31 mouse cellular contexts compared by ENCODE assay signal in genomic region chr5:66517503-66517902, GRCm38 (mm10).
DNase-seq lines count a peak whose midpoint lies in the region; ATAC-seq and TF ChIP-seq lines count a peak whose summit lies in the region.
"Had no signal": no experiment of that assay in that cellular context is flagged by ENCODE, and none has a peak within 500 bp of the region (broad histone marks: within the 10 kb centered on the region; RNA-seq: fewer than 3 reads in every experiment).

No protein-coding gene starts in this region.

- H3K36me3 ChIP-seq in embryonic facial prominence, embryonic 13.5 days, result no peaks in the 10 kb centered on the region
- H3K36me3 ChIP-seq in embryonic facial prominence, embryonic 14.5 days (ENCODE audit: control insufficient read depth, insufficient read depth, low read length), result no peaks in the 10 kb centered on the region
- no peaks in the 10 kb centered on the region for H3K36me3 ChIP-seq in limb, embryonic 14.5 days (ENCODE audit: control insufficient read depth, insufficient read depth, low read length)
- H3K36me3 ChIP-seq: embryonic facial prominence, embryonic 15.5 days; hindbrain, embryonic 13.5 days; liver, embryonic 12.5 days had no signal

- H3K9ac ChIP-seq in embryonic facial prominence, embryonic 13.5 days, result no peak overlapping the region
- H3K9ac ChIP-seq in embryonic facial prominence, embryonic 14.5 days (ENCODE audit: low read depth, low read length), result no peak overlapping the region
- H3K9ac ChIP-seq in limb, embryonic 14.5 days (ENCODE audit: low read depth, low read length, severe bottlenecking), result no peak overlapping the region
- H3K9ac ChIP-seq: embryonic facial prominence, embryonic 15.5 days; hindbrain, embryonic 13.5 days; liver, embryonic 12.5 days had no signal

- no peak for TF ChIP-seq POLR2A in limb, embryonic 14.5 days (IDR thresholded peaks at IDR 0.05; ENCODE audit: borderline replicate concordance, extremely low read depth, insufficient read depth, insufficient read length)

- ATAC-seq in embryonic facial prominence, embryonic 13.5 days (ENCODE audit: insufficient number of reproducible peaks, insufficient read depth, low FRiP score, low TSS enrichment, low read depth), result no peak
- ATAC-seq in embryonic facial prominence, embryonic 14.5 days (ENCODE audit: low read depth), result no peak; the same call in 1 of the 2 replicates
- 0 out of 2 replicates have a peak, but pooled peaks have one; percentile 23 for ATAC-seq in limb, embryonic 14.5 days (ENCODE audit: low FRiP score, low read depth)
- ATAC-seq: activated CD4-positive, CD25-positive, alpha-beta regulatory T cell, adult 4 months; forebrain, embryonic 14.5 days; intestine, embryonic 16.5 days; liver, embryonic 12.5 days had no signal

- H3K27ac ChIP-seq in embryonic facial prominence, embryonic 13.5 days, result peak overlapping the region; percentile 58
- peak overlapping the region; percentile 40 for H3K27ac ChIP-seq in embryonic facial prominence, embryonic 14.5 days (replicated peaks; ENCODE audit: low read depth, low read length)
- peak overlapping the region; percentile 58 for H3K27ac ChIP-seq in limb, embryonic 14.5 days (replicated peaks; ENCODE audit: low read depth, low read length)
- H3K27ac ChIP-seq: embryonic facial prominence, embryonic 15.5 days; hindbrain, embryonic 13.5 days; kidney, postnatal 0 days; liver, embryonic 12.5 days; stomach, postnatal 0 days had no signal

- DNase-seq in gastrocnemius, postnatal 14 days, result peak; percentile 24
- no peak for DNase-seq in gastrocnemius, postnatal 4 days (ENCODE audit: low spot score in 2 of 2)
- peak; percentile 61 for DNase-seq in embryonic facial prominence, embryonic 14.5 days (ENCODE audit: low spot score)
- peak; percentile 51 for DNase-seq in limb, embryonic 14.5 days (ENCODE audit: low spot score)
- DNase-seq in right cerebral cortex, adult 18-20 months, result no peak
- no peak for DNase-seq in adrenal gland, postnatal 14 days
- DNase-seq: adrenal gland, adult 2 months; cerebellum, adult 8-10 months; cerebellum, postnatal 25 days; heart, postnatal 4 days; kidney, adult 8-10 months; kidney, postnatal 4 days; layer of hippocampus, postnatal 36 days; left cerebral cortex, postnatal 4 days; lung, adult 18-20 months; lung, postnatal 10 days; midbrain, embryonic 14.5 days; right cerebral cortex, postnatal 14 days; spleen, adult 18-20 months; thymus, adult 18-20 months; thymus, postnatal 25 days had no signal

- no peak overlapping the region for H3K4me2 ChIP-seq in embryonic facial prominence, embryonic 13.5 days
- no peak overlapping the region for H3K4me2 ChIP-seq in embryonic facial prominence, embryonic 14.5 days (ENCODE audit: low read depth, low read length)
- H3K4me2 ChIP-seq in limb, embryonic 14.5 days (replicated peaks; ENCODE audit: low read depth, low read length, severe bottlenecking), result no peak overlapping the region
- H3K4me2 ChIP-seq: embryonic facial prominence, embryonic 15.5 days; hindbrain, embryonic 13.5 days; liver, embryonic 12.5 days had no signal

- no peak overlapping the region for H3K4me3 ChIP-seq in embryonic facial prominence, embryonic 13.5 days
- H3K4me3 ChIP-seq in embryonic facial prominence, embryonic 14.5 days (ENCODE audit: low read depth, low read length), result no peak overlapping the region
- no peak overlapping the region for H3K4me3 ChIP-seq in limb, embryonic 14.5 days (replicated peaks; ENCODE audit: low read length)
- H3K4me3 ChIP-seq: embryonic facial prominence, embryonic 15.5 days; hindbrain, embryonic 13.5 days; liver, embryonic 12.5 days had no signal

- WGBS in embryonic facial prominence, embryonic 13.5 days, result 55% methylated on average over 6 of the region's 6 CpGs
- WGBS in embryonic facial prominence, embryonic 14.5 days, result 52% methylated on average over 6 of the region's 6 CpGs
- WGBS in limb, embryonic 14.5 days, result 42% methylated on average over 6 of the region's 6 CpGs

- H3K9me3 ChIP-seq in embryonic facial prominence, embryonic 13.5 days, result no peaks in the 10 kb centered on the region
- H3K9me3 ChIP-seq in embryonic facial prominence, embryonic 14.5 days (ENCODE audit: control insufficient read depth, low read length), result no peaks in the 10 kb centered on the region
- H3K9me3 ChIP-seq in limb, embryonic 14.5 days (ENCODE audit: control insufficient read depth, low read length), result no peaks in the 10 kb centered on the region
- H3K9me3 ChIP-seq: embryonic facial prominence, embryonic 15.5 days; hindbrain, embryonic 13.5 days; liver, embryonic 12.5 days had no signal

- no peaks in the 10 kb centered on the region for H3K27me3 ChIP-seq in embryonic facial prominence, embryonic 13.5 days
- no peaks in the 10 kb centered on the region for H3K27me3 ChIP-seq in embryonic facial prominence, embryonic 14.5 days (replicated peaks; ENCODE audit: control insufficient read depth, insufficient read depth, low read length)
- H3K27me3 ChIP-seq in limb, embryonic 14.5 days (ENCODE audit: control insufficient read depth, insufficient read depth, low read length), result no peaks in the 10 kb centered on the region
- H3K27me3 ChIP-seq: CH12.LX; embryonic facial prominence, embryonic 15.5 days; hindbrain, embryonic 13.5 days; liver, embryonic 12.5 days had no signal

- H3K4me1 ChIP-seq in embryonic facial prominence, embryonic 13.5 days, result peaks cover 28% of the 10 kb centered on the region
- H3K4me1 ChIP-seq in embryonic facial prominence, embryonic 14.5 days (ENCODE audit: control insufficient read depth, insufficient read depth, low read length), result peaks cover 13% of the 10 kb centered on the region
- peaks cover 28% of the 10 kb centered on the region for H3K4me1 ChIP-seq in limb, embryonic 14.5 days (ENCODE audit: control insufficient read depth, insufficient read depth, low read length)
- H3K4me1 ChIP-seq: liver, embryonic 12.5 days had no signal

- intact Hi-C loops in gastrocnemius, postnatal 14 days (cut with DNase I; ENCODE audit: low total_unique reads), result no loop called here

Comparison
In these comparisons a context has a peak if more than half of its experiments do, and no peak if none do; other contexts are left out.
1. DNase-seq: peak in gastrocnemius, postnatal 14 days (single experiment), embryonic facial prominence, embryonic 14.5 days (single experiment) and limb, embryonic 14.5 days (single experiment); none in gastrocnemius, postnatal 4 days (0 of 2), right cerebral cortex, adult 18-20 months (single experiment) and adrenal gland, postnatal 14 days (single experiment).
2. Peak in every context shown above with its lines, with median percentiles within 50 percentile points of each other: H3K27ac ChIP-seq.